7 mouse cellular contexts compared by ENCODE assay signal in genomic region chr7:66689294-66689619, GRCm38 (mm10). TPM values are rescaled to one million over a fixed set of nuclear protein-coding genes. Genes with fewer than 3 reads are reported as not detected.
A peak's percentile ranks its signal among the peaks of the same experiment; 100 is the strongest.
DNase-seq lines count a peak whose midpoint lies in the region; ATAC-seq and TF ChIP-seq lines count a peak whose summit lies in the region.

TSS of gene Asb7 (minus strand) at chr7:66689596.

- H3ac ChIP-seq in myocyte (ENCODE audit: control insufficient read depth, insufficient read length): peak within 1 kb of the TSS; percentile 96

- peak within 1 kb of the TSS; percentile 80 for H3K4me2 ChIP-seq in lung, postnatal 0 days (replicated peaks; ENCODE audit: low read depth, low read length)
- peak within 1 kb of the TSS; percentile 89 for H3K4me2 ChIP-seq in embryonic facial prominence, embryonic 14.5 days (ENCODE audit: low read depth, low read length)
- H3K4me2 ChIP-seq in myocyte (ENCODE audit: low read depth): peak within 1 kb of the TSS; percentile 99

- peaks cover 2% of the 10 kb centered on the region; the same call in 1 of the 2 replicates for H3K4me1 ChIP-seq in lung, postnatal 0 days (ENCODE audit: insufficient read depth, low read depth, low read length)
- H3K4me1 ChIP-seq in embryonic facial prominence, embryonic 14.5 days (ENCODE audit: control insufficient read depth, insufficient read depth, low read length): peaks cover 12% of the 10 kb centered on the region; the same call in 1 of the 2 replicates

- peaks cover 32% of the 10 kb centered on the region for H3K79me2 ChIP-seq in myocyte (ENCODE audit: control insufficient read depth, insufficient read depth)

- WGBS in lung, postnatal 0 days: 0% methylated on average over 13 of the region's 18 CpGs
- WGBS in embryonic facial prominence, embryonic 14.5 days: 0% methylated on average over 10 of the region's 18 CpGs

- H3K9ac ChIP-seq in lung, postnatal 0 days (replicated peaks; ENCODE audit: low read depth): peak within 1 kb of the TSS; percentile 65
- H3K9ac ChIP-seq in embryonic facial prominence, embryonic 14.5 days (ENCODE audit: low read depth, low read length): peak within 1 kb of the TSS; percentile 83

- no peak for TF ChIP-seq EP300 in lung, postnatal 0 days (IDR thresholded peaks at IDR 0.05)

- H3K36me3 ChIP-seq in lung, postnatal 0 days (ENCODE audit: insufficient read depth, low read length): no peaks in the 10 kb centered on the region
- peaks cover 4% of the 10 kb centered on the region; the same call in 1 of the 2 replicates for H3K36me3 ChIP-seq in embryonic facial prominence, embryonic 14.5 days (ENCODE audit: control insufficient read depth, insufficient read depth, low read length)
- H3K36me3 ChIP-seq in myocyte (ENCODE audit: control insufficient read depth, insufficient read depth): peaks cover 7% of the 10 kb centered on the region

- no peak for DNase-seq in lung, postnatal 0 days (ENCODE audit: low spot score)
- DNase-seq in lung, postnatal 36 days: no peak
- DNase-seq in embryonic facial prominence, embryonic 14.5 days (ENCODE audit: low spot score): no peak
- no peak for DNase-seq in layer of hippocampus, postnatal 36 days
- no peak for DNase-seq in cerebellum, postnatal 10 days
- DNase-seq in kidney, adult 9 months: no peak

- peak; percentile 16 for TF ChIP-seq CTCF in lung, postnatal 0 days (IDR thresholded peaks at IDR 0.05)

- TF ChIP-seq POLR2A in myocyte (IDR thresholded peaks at IDR 0.05; ENCODE audit: insufficient read length, low read depth): peak; percentile 51

- H3K27ac ChIP-seq in lung, postnatal 0 days (ENCODE audit: low read length): peak within 1 kb of the TSS; percentile 90
- peak within 1 kb of the TSS; percentile 89 for H3K27ac ChIP-seq in embryonic facial prominence, embryonic 14.5 days (replicated peaks; ENCODE audit: low read depth, low read length)

- H3K4me3 ChIP-seq in lung, postnatal 0 days (ENCODE audit: low read depth, low read length): peak within 1 kb of the TSS; percentile 70
- H3K4me3 ChIP-seq in embryonic facial prominence, embryonic 14.5 days (ENCODE audit: low read depth, low read length): peak within 1 kb of the TSS; percentile 83
- H3K4me3 ChIP-seq in myocyte: peak within 1 kb of the TSS; percentile 62

- no peaks in the 10 kb centered on the region for H3K27me3 ChIP-seq in lung, postnatal 0 days (replicated peaks; ENCODE audit: insufficient read depth, low read length)
- H3K27me3 ChIP-seq in embryonic facial prominence, embryonic 14.5 days (replicated peaks; ENCODE audit: control insufficient read depth, insufficient read depth, low read length): no peaks in the 10 kb centered on the region
- H3K27me3 ChIP-seq in myocyte (ENCODE audit: control insufficient read depth, insufficient read depth, insufficient read length): no peaks in the 10 kb centered on the region

- no peak for ATAC-seq in lung, postnatal 0 days
- peak; percentile 0; the same call in 1 of the 2 replicates for ATAC-seq in embryonic facial prominence, embryonic 14.5 days (ENCODE audit: low read depth)

- H3K9me3 ChIP-seq in lung, postnatal 0 days (ENCODE audit: low read length): no peaks in the 10 kb centered on the region
- H3K9me3 ChIP-seq in embryonic facial prominence, embryonic 14.5 days (ENCODE audit: control insufficient read depth, low read length): no peaks in the 10 kb centered on the region

TF ChIP-seq in myocyte, 11 proteins besides CTCF, POLR2A, EP300 and RAD21:
- peak; percentile 20 for TF ChIP-seq POLR2AphosphoS2 (IDR thresholded peaks at IDR 0.05; ENCODE audit: insufficient read length, low read depth)
- TF ChIP-seq TCF3 (IDR thresholded peaks at IDR 0.05; ENCODE audit: insufficient read length, low read depth): no peak

RNA-seq across cellular contexts. Expression of gene Asb7, which starts in this region (rescaled TPM):
- polyA plus RNA-seq in lung, postnatal 0 days (2015; fragmentation: Nextera tagmentation; extraction: Ambion mirVana): 6.1 and 6.5 TPM in 2 replicates
- polyA plus RNA-seq in embryonic facial prominence, embryonic 14.5 days (2014; fragmentation: Nextera tagmentation; extraction: Ambion mirVana): 11.5 and 14.1 TPM in 2 replicates
- 10 to 100 TPM; 16.6 to 18.3 TPM for total RNA-seq in layer of hippocampus, postnatal 36 days (2021)
- polyA plus RNA-seq in myocyte (2012; fragmentation: generic; extraction: Trizol): 4.8 TPM
